Mouse (Mus musculus): ENCODE results near the gene Tmem52.

DNA sequence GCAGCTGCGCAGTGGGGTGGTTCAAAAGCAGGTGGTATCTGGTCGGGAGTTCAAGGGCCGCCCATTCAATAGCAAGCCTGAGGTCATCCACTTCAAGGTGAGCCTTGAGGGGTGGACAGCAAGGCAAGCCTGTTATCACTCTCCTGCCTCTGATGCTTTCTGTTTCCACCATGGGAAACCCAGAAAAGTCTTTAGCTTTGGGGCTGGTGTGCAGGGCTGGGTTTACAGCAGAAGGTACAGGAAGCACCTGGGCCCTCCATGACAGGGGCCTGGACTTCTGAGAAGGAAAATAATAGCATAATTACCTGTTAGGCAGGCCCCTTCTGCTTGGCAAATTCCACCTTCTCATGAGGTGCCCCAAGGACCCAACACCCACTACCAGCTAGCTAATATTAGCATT, 39.7 kb upstream of the Tmem52 start:
- TF ChIP-seq CTCF (IDR thresholded peaks at IDR 0.05; ENCODE audit: low read depth, low read length) = no peak
- TF ChIP-seq GATA1 (IDR thresholded peaks at IDR 0.05; ENCODE audit: borderline replicate concordance, low read length) = no peak
- TF ChIP-seq TAL1 (conservative IDR thresholded peaks at IDR 0.05; ENCODE audit: low read depth, low read length) = no peak
- TF ChIP-seq GATA2 (IDR thresholded peaks at IDR 0.05; ENCODE audit: borderline replicate concordance, low read depth, low read length) = no peak

Data from G1E (cell line).